Mouse (Mus musculus) olfactory bulb, adult 2 months (tissue): Measurements from ENCODE around the gene Gm9817. TPM values are rescaled to one million over a fixed set of nuclear protein-coding genes. Genes with fewer than 3 reads are reported as not detected.
"Not testable (repeated sequence)": the region's sequence is repeated elsewhere in the genome, so short reads cannot be mapped to it uniquely, and the experiment has no call there.

ENCODE experiments used
- H3K27ac ChIP-seq: fragments of 200-500 bp; 2 replicates; pipeline ENCODE4 v1.5.1; 2012; ENCODE audit warnings: low read depth, low read length; ENCODE audit not compliant: insufficient read depth
- H3K4me1 ChIP-seq: fragments of 200-500 bp; 2 replicates; pipeline ENCODE4 v1.6.1; 2012; ENCODE audit warnings: low read length; ENCODE audit not compliant: control insufficient read depth, insufficient read depth
- H3K4me3 ChIP-seq: fragments of 200-500 bp; 2 replicates; pipeline ENCODE4 v1.5.1; 2012; ENCODE audit warnings: mild to moderate bottlenecking, low read depth, low read length, moderate library complexity; ENCODE audit not compliant: insufficient read depth
- CTCF ChIP-seq: fragments of 200-500 bp; IDR thresholded peaks from 2 replicates; pipeline ENCODE4 v1.5.1; 2012; ENCODE audit warnings: low read depth, mild to moderate bottlenecking, low read length, moderate library complexity; ENCODE audit not compliant: insufficient read depth
- POLR2A ChIP-seq: fragments of 200-500 bp; IDR thresholded peaks from 2 replicates; pipeline ENCODE4 v1.6.1; 2012; ENCODE audit warnings: mild to moderate bottlenecking, low read depth, low read length, moderate library complexity; ENCODE audit not compliant: insufficient read depth
- WGBS: fragments of 180-500 bp; shearing (Covaris S2); methylation state at CpG from one replicate; pipeline ENCODE4 v1.1.7; 2018; 5-methylcytosine and 5-hydroxymethylcytosine counted together
- polyA plus RNA-seq: library from polyadenylated mRNA; stranded (reverse); fragments of >200 nt; gene quantifications from 2 replicates; pipeline ENCODE4 v1.2.4, GENCODE M21; 2012; ENCODE audit warnings: low replicate concordance; ENCODE audit not compliant: missing spikeins, insufficient read depth, insufficient read length

Gm9817 gene
- polyA plus RNA-seq, result not detected in 2 replicates

GRCm38 (mm10) chr13:45078392-45078791, at the start of gene Gm9817:
Gm9817 (plus strand) TSS chr13:45078692.
- not testable (repeated sequence) for H3K27ac ChIP-seq, H3K4me3 ChIP-seq, H3K4me1 ChIP-seq
- WGBS, result 71% methylated on average over 16 of the region's 16 CpGs

GRCm38 (mm10) chr13:45029791-45030190, 48.7 kb upstream of the Gm9817 start:
- H3K4me3 ChIP-seq, result no peak overlapping the region
- H3K4me1 ChIP-seq, result no peaks in the 10 kb centered on the region
- WGBS, result 85% methylated on average over 1 of the region's 1 CpGs
- TF ChIP-seq POLR2A (no peak), CTCF (no peak)
- no peak overlapping the region for H3K27ac ChIP-seq

- Histone ChIP-seq H3K4me1 (no peaks in the 10 kb centered on the region), H3K4me3 (no peak overlapping the region), H3K27ac (no peak overlapping the region)
- no peak for TF ChIP-seq POLR2A
- peak; percentile 99 for TF ChIP-seq CTCF
- WGBS, result 13% methylated on average over 12 of the region's 12 CpGs
These were observed 47.7 kb upstream of the Gm9817 start for GRCm38 (mm10) chr13:45030830-45031229.

GRCm38 (mm10) chr13:45031314-45031713, 47.2 kb upstream of the Gm9817 start:
- Histone ChIP-seq H3K4me1 (no peaks in the 10 kb centered on the region), H3K27ac (no peak overlapping the region), H3K4me3 (no peak overlapping the region)
- WGBS, result 65% methylated on average over 10 of the region's 10 CpGs
- no peak for TF ChIP-seq CTCF
- no peak for TF ChIP-seq POLR2A

GRCm38 (mm10) chr13:45031748-45032147, 46.7 kb upstream of the Gm9817 start:
- no peak overlapping the region for H3K4me3 ChIP-seq
- H3K27ac ChIP-seq, result no peak overlapping the region
- no peak for TF ChIP-seq POLR2A
- no peak for TF ChIP-seq CTCF
- H3K4me1 ChIP-seq, result no peaks in the 10 kb centered on the region
- WGBS, result 92% methylated on average over 7 of the region's 7 CpGs

GRCm38 (mm10) chr13:45032484-45032883, 46.0 kb upstream of the Gm9817 start:
- TF ChIP-seq CTCF (no peak), POLR2A (no peak)
- no peak overlapping the region for H3K4me3 ChIP-seq
- WGBS, result 95% methylated on average over 4 of the region's 4 CpGs
- H3K27ac ChIP-seq, result no peak overlapping the region
- H3K4me1 ChIP-seq, result no peaks in the 10 kb centered on the region

GRCm38 (mm10) chr13:45033360-45033759, 45.1 kb upstream of the Gm9817 start:
- no peaks in the 10 kb centered on the region for H3K4me1 ChIP-seq
- 88% methylated on average over 10 of the region's 10 CpGs for WGBS
- H3K27ac ChIP-seq, result no peak overlapping the region
- TF ChIP-seq POLR2A, result no peak
- TF ChIP-seq CTCF, result no peak
- H3K4me3 ChIP-seq, result no peak overlapping the region

GRCm38 (mm10) chr13:45034759-45035158, 43.7 kb upstream of the Gm9817 start:
- 85% methylated on average over 7 of the region's 7 CpGs for WGBS
- Histone ChIP-seq H3K4me1 (no peaks in the 10 kb centered on the region), H3K27ac (no peak overlapping the region), H3K4me3 (no peak overlapping the region)
- no peak for TF ChIP-seq POLR2A
- no peak for TF ChIP-seq CTCF

GRCm38 (mm10) chr13:45036417-45036816, 42.1 kb upstream of the Gm9817 start:
- Histone ChIP-seq H3K27ac (no peak overlapping the region), H3K4me3 (no peak overlapping the region), H3K4me1 (no peaks in the 10 kb centered on the region)
- no peak for TF ChIP-seq CTCF
- no peak for TF ChIP-seq POLR2A
- 91% methylated on average over 4 of the region's 4 CpGs for WGBS

- WGBS, result 80% methylated on average over 4 of the region's 4 CpGs
- TF ChIP-seq CTCF, result no peak
- no peak for TF ChIP-seq POLR2A
- Histone ChIP-seq H3K4me3 (no peak overlapping the region), H3K4me1 (no peaks in the 10 kb centered on the region), H3K27ac (no peak overlapping the region)
These were observed 38.3 kb upstream of the Gm9817 start for GRCm38 (mm10) chr13:45040195-45040594.
